Mouse (Mus musculus) neural tube, embryonic 15.5 days (tissue): ENCODE data around the gene Slc8a1. TPM values are rescaled to one million over a fixed set of nuclear protein-coding genes. Genes with fewer than 3 reads are reported as not detected.

Source experiments
- ATAC-seq: fragments of 200-750 bp; cut with Nextera tagmentation; 2 replicates; pipeline ENCODE4 v1.8.0; 2017; ENCODE audit warnings: mild to moderate bottlenecking, moderate TSS enrichment, moderate library complexity; ENCODE audit not compliant: low FRiP score
- H3K27ac ChIP-seq: fragments of 300-500 bp; sonication (generic); replicated peaks from 2 replicates; pipeline ENCODE4 v1.5.1; 2015; ENCODE audit warnings: mild to moderate bottlenecking, inconsistent platforms
- H3K27me3 ChIP-seq: fragments of 300-500 bp; sonication (generic); replicated peaks from 2 replicates; pipeline ENCODE4 v1.6.1; 2015; ENCODE audit warnings: inconsistent platforms
- H3K36me3 ChIP-seq: fragments of 300-500 bp; sonication (generic); 2 replicates; pipeline ENCODE4 v1.6.1; 2015; ENCODE audit warnings: inconsistent platforms
- H3K4me1 ChIP-seq: fragments of 300-500 bp; sonication (generic); 2 replicates; pipeline ENCODE4 v1.6.1; 2015; ENCODE audit warnings: inconsistent platforms
- H3K4me2 ChIP-seq: fragments of 300-500 bp; sonication (generic); 2 replicates; pipeline ENCODE4 v1.6.1; 2015; ENCODE audit warnings: inconsistent platforms, mild to moderate bottlenecking, moderate library complexity
- H3K4me3 ChIP-seq: fragments of 300-500 bp; sonication (generic); replicated peaks from 2 replicates; pipeline ENCODE4 v1.5.1; 2015; ENCODE audit warnings: mild to moderate bottlenecking, inconsistent platforms
- H3K9ac ChIP-seq: fragments of 300-500 bp; sonication (generic); replicated peaks from 2 replicates; pipeline ENCODE4 v1.6.1; 2015; ENCODE audit warnings: mild to moderate bottlenecking, inconsistent platforms
- H3K9me3 ChIP-seq: fragments of 300-500 bp; sonication (generic); replicated peaks from 2 replicates; pipeline ENCODE4 v1.6.1; 2016; ENCODE audit warnings: inconsistent platforms
- WGBS: fragments of 180-500 bp; shearing (Covaris S2); methylation state at CpG from one replicate; pipeline ENCODE4 v1.1.7; 2015; ENCODE audit warnings: mixed read lengths; 5-methylcytosine and 5-hydroxymethylcytosine counted together
- polyA plus RNA-seq: library from polyadenylated mRNA; unstranded; fragments of >200 nt; fragmentation: Nextera tagmentation; extraction: Ambion mirVana; gene quantifications from 2 replicates; pipeline ENCODE4 v1.2.1, GENCODE M21; 2015

Slc8a1 gene
- polyA plus RNA-seq, 1 experiment from 2014 or later: 23.1 TPM

DNA sequence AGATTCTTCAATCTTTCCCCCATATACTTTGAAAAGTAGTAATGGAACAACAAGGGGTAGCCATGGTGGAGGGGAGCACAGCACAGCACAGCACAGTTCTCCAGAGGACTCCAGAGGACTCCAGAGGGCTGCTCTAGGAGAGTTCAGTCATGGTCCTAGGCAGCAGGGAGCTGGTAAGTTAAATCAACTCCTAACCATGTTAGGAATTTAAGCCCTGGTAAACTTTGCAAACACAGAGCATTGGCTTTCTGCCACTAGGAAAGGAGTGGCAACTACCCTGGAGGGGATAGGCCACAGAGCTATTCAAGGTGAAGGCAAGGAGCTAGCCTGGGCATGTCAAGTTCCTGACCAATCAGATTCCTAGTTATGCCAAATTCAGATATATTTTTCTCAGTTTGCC lies 240.3 kb downstream of the Slc8a1 start:
- no peaks in the 10 kb centered on the region for H3K9me3 ChIP-seq
- H3K27ac ChIP-seq: no peak overlapping the region
- no peak overlapping the region for H3K4me2 ChIP-seq
- no peak overlapping the region for H3K4me3 ChIP-seq
- H3K36me3 ChIP-seq: no peaks in the 10 kb centered on the region
- peaks cover 10% of the 10 kb centered on the region; the same call in 1 of the 2 replicates for H3K4me1 ChIP-seq
- no peaks in the 10 kb centered on the region for H3K27me3 ChIP-seq
- ATAC-seq: no peak
- H3K9ac ChIP-seq: no peak overlapping the region

DNA sequence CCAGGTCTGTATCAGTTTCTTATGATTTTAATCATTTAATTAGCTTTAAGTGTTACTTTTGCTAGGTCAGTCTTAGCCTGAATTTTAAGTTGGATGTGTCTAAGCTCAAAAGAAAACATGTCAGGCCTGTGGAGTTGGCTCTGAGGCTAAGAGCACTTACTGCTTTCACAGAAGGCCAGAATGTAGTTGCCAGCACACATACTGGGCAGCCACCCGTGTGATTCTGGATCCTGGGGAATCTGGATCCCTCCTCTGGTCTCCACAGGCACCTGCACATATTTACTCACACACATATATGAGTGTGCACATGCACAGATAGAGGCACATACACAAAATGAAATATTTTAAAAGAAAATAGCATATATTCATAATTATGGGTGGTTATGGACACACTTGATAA lies 241.6 kb downstream of the Slc8a1 start:
- no peak overlapping the region for H3K4me3 ChIP-seq
- H3K4me2 ChIP-seq: no peak overlapping the region
- no peak overlapping the region for H3K9ac ChIP-seq
- ATAC-seq: no peak
- no peaks in the 10 kb centered on the region for H3K27me3 ChIP-seq
- H3K36me3 ChIP-seq: no peaks in the 10 kb centered on the region
- H3K9me3 ChIP-seq: no peaks in the 10 kb centered on the region
- H3K4me1 ChIP-seq: peaks cover 5% of the 10 kb centered on the region; the same call in 1 of the 2 replicates
- 84% methylated on average over 1 of the region's 1 CpGs for WGBS
- no peak overlapping the region for H3K27ac ChIP-seq

DNA sequence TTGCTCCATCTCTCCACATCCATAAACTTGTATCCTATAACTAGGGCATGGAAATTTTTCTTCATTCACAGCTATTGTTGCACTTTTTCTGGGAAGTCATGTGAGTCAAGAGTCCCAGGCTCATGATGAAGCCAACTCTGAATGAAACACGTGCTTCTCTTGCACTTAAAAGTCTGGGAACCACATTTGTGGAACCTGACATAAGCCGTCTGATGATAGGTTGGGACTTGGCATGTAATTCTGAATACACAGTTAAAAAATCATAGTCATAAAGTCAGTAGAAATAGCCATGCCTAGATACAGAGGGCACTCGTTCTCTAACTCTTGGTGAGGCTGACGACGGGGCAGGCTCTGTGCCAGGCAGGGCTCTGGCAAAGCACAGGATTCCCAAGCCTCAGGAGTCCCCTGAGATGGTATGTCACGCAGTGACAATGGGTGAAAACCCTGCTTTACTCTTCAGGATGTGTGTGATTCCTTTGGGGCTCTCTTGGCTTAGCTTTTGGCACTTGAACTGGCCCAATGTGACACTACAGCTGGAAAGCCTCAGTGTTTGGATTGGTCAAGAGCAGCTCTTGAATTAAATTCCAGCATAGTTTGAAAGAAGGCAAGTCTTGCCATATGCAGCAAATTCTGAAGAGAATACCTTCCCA lies 245.8 kb downstream of the Slc8a1 start:
- ATAC-seq: no peak
- H3K36me3 ChIP-seq: no peaks in the 10 kb centered on the region
- no peak overlapping the region for H3K9ac ChIP-seq
- no peaks in the 10 kb centered on the region for H3K9me3 ChIP-seq
- no peak overlapping the region for H3K4me2 ChIP-seq
- H3K27me3 ChIP-seq: no peaks in the 10 kb centered on the region
- 74% methylated on average over 6 of the region's 6 CpGs for WGBS
- H3K4me3 ChIP-seq: no peak overlapping the region
- H3K4me1 ChIP-seq: no peaks in the 10 kb centered on the region
- no peak overlapping the region for H3K27ac ChIP-seq

GRCm38 (mm10) chr17:81486388-81486787 lies 251.8 kb downstream of the Slc8a1 start:
- no peak for ATAC-seq
- Histone ChIP-seq H3K4me1 (peaks cover 13% of the 10 kb centered on the region), H3K4me3 (no peak overlapping the region), H3K9me3 (no peaks in the 10 kb centered on the region), H3K27me3 (no peaks in the 10 kb centered on the region), H3K27ac (no peak overlapping the region), H3K4me2 (no peak overlapping the region), H3K36me3 (no peaks in the 10 kb centered on the region), H3K9ac (no peak overlapping the region)
- 63% methylated on average over 1 of the region's 1 CpGs for WGBS

- no peaks in the 10 kb centered on the region for H3K9me3 ChIP-seq
- 71% methylated on average over 11 of the region's 11 CpGs for WGBS
- H3K4me1 ChIP-seq: peaks cover 26% of the 10 kb centered on the region
- no peak overlapping the region for H3K9ac ChIP-seq
- H3K27me3 ChIP-seq: no peaks in the 10 kb centered on the region
- no peak overlapping the region for H3K4me2 ChIP-seq
- H3K27ac ChIP-seq: peak overlapping the region; percentile 24; the same call in 1 of the 2 replicates
- no peaks in the 10 kb centered on the region for H3K36me3 ChIP-seq
- ATAC-seq: no peak
- H3K4me3 ChIP-seq: no peak overlapping the region
These were observed 256.2 kb downstream of the Slc8a1 start for GRCm38 (mm10) chr17:81481843-81482490.

- ATAC-seq: peak; percentile 81
- Histone ChIP-seq H3K9me3 (no peaks in the 10 kb centered on the region), H3K9ac (0 out of 2 replicates have a peak overlapping the region, but pooled peaks have one; percentile 7), H3K4me3 (0 out of 2 replicates have a peak overlapping the region, but pooled peaks have one; percentile 8), H3K27me3 (no peaks in the 10 kb centered on the region), H3K4me2 (peak overlapping the region; percentile 40), H3K4me1 (peaks cover 22% of the 10 kb centered on the region), H3K27ac (peak overlapping the region; percentile 79), H3K36me3 (no peaks in the 10 kb centered on the region)
- WGBS: 46% methylated on average over 21 of the region's 21 CpGs
These were observed 257.6 kb downstream of the Slc8a1 start for GRCm38 (mm10) chr17:81480351-81481161.

DNA sequence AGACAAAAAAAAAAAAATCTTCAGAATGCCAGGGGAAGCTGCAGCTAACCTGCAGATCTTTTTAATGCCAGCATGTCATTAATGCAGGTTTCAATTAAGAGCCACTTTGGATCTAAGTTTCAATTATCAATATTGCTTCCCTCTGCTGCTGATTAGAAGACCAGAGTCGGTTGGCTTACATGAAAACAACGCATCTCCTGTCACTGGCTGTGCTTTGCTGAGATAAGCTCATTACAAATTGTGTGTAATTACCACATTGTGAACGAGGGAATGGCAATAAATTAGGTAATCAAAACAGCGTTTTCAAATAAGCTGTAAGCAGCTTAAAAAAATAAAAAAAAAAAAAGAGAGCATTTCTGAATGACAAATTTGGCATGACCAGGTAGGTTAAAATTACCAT lies 258.4 kb downstream of the Slc8a1 start:
- no peaks in the 10 kb centered on the region for H3K36me3 ChIP-seq
- peak; percentile 63; the same call in 1 of the 2 replicates for ATAC-seq
- H3K9me3 ChIP-seq: no peaks in the 10 kb centered on the region
- H3K9ac ChIP-seq: no peak overlapping the region
- 21% methylated on average over 4 of the region's 4 CpGs for WGBS
- H3K27me3 ChIP-seq: no peaks in the 10 kb centered on the region
- H3K4me3 ChIP-seq: no peak overlapping the region
- H3K27ac ChIP-seq: peak overlapping the region; percentile 79
- H3K4me2 ChIP-seq: peak overlapping the region; percentile 40
- H3K4me1 ChIP-seq: peaks cover 22% of the 10 kb centered on the region

DNA sequence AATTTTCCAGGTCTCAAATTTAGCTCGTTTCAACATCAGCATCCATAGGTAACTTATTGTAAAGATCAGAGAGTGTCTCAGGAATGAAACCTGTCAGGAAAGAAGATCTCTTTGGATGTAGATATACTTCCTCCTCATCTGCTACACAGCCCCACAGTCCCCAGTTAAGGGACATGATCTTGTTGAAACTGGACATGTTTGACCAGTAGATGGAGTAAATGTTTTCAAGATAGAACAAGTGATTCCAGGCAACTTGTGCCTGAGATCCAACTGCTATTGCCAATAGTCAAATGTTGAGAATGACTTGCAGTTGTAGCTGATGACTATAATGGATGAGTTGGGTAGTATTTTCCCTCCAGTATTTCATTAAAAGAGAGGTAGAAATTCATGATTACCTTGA lies 260.8 kb downstream of the Slc8a1 start:
- WGBS: 86% methylated on average over 1 of the region's 1 CpGs
- Histone ChIP-seq H3K4me3 (no peak overlapping the region), H3K4me1 (peaks cover 21% of the 10 kb centered on the region), H3K9ac (no peak overlapping the region), H3K4me2 (no peak overlapping the region), H3K9me3 (no peaks in the 10 kb centered on the region), H3K27ac (no peak overlapping the region), H3K36me3 (no peaks in the 10 kb centered on the region), H3K27me3 (no peaks in the 10 kb centered on the region)
- no peak for ATAC-seq

GRCm38 (mm10) chr17:81473363-81473762 lies 264.8 kb downstream of the Slc8a1 start:
- WGBS: 59% methylated on average over 3 of the region's 3 CpGs
- Histone ChIP-seq H3K27ac (no peak overlapping the region), H3K4me1 (no peaks in the 10 kb centered on the region), H3K4me3 (no peak overlapping the region), H3K9me3 (no peaks in the 10 kb centered on the region), H3K36me3 (no peaks in the 10 kb centered on the region), H3K4me2 (no peak overlapping the region), H3K9ac (no peak overlapping the region), H3K27me3 (no peaks in the 10 kb centered on the region)
- no peak for ATAC-seq

- H3K4me3 ChIP-seq: no peak overlapping the region
- H3K27me3 ChIP-seq: no peaks in the 10 kb centered on the region
- no peak for ATAC-seq
- H3K36me3 ChIP-seq: no peaks in the 10 kb centered on the region
- H3K9me3 ChIP-seq: no peaks in the 10 kb centered on the region
- H3K27ac ChIP-seq: no peak overlapping the region
- no peaks in the 10 kb centered on the region for H3K4me1 ChIP-seq
- 85% methylated on average over 5 of the region's 5 CpGs for WGBS
- no peak overlapping the region for H3K4me2 ChIP-seq
- H3K9ac ChIP-seq: no peak overlapping the region
These were observed 269.2 kb downstream of the Slc8a1 start for GRCm38 (mm10) chr17:81468941-81469340.

GRCm38 (mm10) chr17:81459379-81459778 lies 278.8 kb downstream of the Slc8a1 start:
- H3K4me1 ChIP-seq: 0 out of 2 replicates have a peak, but pooled peaks cover 5% of the 10 kb centered on the region
- H3K27me3 ChIP-seq: no peaks in the 10 kb centered on the region
- no peak overlapping the region for H3K27ac ChIP-seq
- H3K4me3 ChIP-seq: no peak overlapping the region
- 80% methylated on average over 3 of the region's 3 CpGs for WGBS
- no peak for ATAC-seq
- H3K9me3 ChIP-seq: no peaks in the 10 kb centered on the region
- no peak overlapping the region for H3K9ac ChIP-seq
- H3K36me3 ChIP-seq: no peaks in the 10 kb centered on the region
- no peak overlapping the region for H3K4me2 ChIP-seq
